Mouse (Mus musculus) kidney, adult 2 months (tissue): ENCODE measurements at regions not wholly inside any gene's neighbourhood (a gene's known extent, or its start where the extent isn't known, plus 50 kb on each side); places are given as distances from the start of the nearest gene placed in this dataset.

Experiments used
- CTCF ChIP-seq: fragments of 200-500 bp; conservative IDR thresholded peaks from 2 replicates; pipeline ENCODE4 v1.5.1; 2011; ENCODE audit warnings: low read depth, mild to moderate bottlenecking, control low read depth, low read length, moderate library complexity, mixed read lengths; ENCODE audit not compliant: insufficient read depth, insufficient read length
- POLR2A ChIP-seq: fragments of 200-500 bp; IDR thresholded peaks from one replicate; pipeline ENCODE4 v1.6.1; 2011; ENCODE audit warnings: low read depth, low read length, control low read depth

DNA sequence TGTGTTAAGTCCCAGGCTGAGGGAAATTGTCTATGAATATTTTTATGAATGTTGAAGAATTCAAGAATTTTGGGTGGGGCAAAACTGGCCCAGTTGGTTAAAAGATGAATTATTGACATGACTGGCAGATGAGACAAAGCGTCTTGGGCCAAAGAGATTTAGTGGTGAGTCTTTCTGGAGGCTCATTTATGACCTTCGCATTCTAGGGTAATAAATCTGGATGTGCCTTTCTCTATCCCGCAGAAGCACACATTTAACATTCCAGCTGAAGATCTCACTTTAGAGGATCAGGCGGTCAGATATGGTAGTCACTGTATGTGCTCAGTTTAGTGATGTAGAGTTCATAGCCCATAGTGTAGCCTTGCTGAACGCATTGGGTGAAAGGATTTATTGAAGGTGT lies 296.9 kb upstream of the Gm21798 start:
- TF ChIP-seq POLR2A (no peak), CTCF (no peak)
